Mouse (Mus musculus) T-helper 1 cell (primary cell): ENCODE results near the gene Rab29.
"Not testable (repeated sequence)": the region's sequence is repeated elsewhere in the genome, so short reads cannot be mapped to it uniquely, and the experiment has no call there.

ENCODE experiments used
- in situ Hi-C: fragments of 300-600 bp; cut with MboI, MseI; formaldehyde crosslinking; loops from one replicate; pipeline ENCODE4 v1.15.1; 2025; ENCODE audit warnings: high pct_unique_total_duplicates

The Rab29 gene

DNA sequence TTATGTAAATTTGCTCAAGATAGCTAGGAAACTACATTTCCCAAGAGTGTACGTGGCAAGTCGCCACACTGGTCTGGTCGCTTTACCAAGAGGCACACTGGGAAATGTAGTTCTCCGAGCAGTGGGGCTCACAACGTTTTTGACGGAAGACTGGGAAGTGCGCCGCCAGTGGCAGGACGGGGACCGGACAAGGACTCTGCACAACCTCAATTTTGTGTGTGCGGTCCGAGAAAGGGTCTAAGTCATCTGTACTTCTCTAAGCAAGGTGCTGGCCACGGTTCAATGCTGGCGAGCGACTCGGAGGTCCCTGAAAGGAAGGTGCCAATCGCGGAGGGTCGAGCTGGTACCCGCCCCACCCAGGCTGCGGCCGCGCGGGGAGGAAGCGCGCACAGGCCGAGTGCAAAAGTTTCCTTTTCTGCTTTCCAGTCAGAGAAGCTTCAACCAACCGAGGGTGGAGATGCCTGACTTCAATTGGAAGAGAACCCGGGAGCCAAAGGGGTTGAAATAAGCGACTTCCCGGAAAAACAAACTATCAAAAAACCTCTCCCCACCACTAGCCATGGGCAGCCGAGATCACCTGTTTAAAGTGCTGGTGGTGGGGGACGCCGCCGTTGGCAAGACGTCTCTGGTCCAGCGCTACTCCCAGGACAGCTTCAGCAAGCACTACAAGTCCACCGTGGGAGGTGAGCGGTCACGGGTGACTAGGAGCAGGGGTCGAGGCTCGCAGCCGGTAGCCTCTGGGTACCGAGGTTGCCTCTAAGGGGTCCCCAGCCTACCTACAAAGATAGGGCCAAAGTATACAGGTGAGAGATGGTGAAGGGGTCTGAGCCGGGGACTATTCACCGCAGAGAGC lies at the start of gene Rab29:
Gene Rab29, plus strand, starts transcription at position 132 of the 853 bp plus-strand sequence.
- in situ Hi-C loops: no loop called here

DNA sequence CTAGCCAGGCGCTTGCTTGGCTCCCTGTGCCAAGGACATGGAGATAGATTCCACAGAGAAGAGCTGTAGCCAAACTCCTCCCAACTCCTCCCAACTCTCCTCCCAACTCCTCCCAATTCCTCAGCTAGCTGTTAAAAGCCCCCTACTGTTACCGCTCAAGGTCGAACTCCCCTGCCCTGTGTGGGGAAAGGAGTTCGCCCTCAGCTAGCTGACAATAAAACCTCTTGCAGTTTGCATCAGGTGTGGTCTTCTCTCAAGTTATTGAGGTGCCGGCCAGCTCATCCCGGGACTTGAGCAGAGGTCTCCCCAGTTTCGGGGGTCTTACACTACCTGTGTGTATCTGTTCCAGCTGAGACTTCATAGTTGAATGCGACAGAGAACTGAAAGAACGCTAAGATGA lies 46.7 kb upstream of the Rab29 start:
- in situ Hi-C loops: not testable (repeated sequence)

DNA sequence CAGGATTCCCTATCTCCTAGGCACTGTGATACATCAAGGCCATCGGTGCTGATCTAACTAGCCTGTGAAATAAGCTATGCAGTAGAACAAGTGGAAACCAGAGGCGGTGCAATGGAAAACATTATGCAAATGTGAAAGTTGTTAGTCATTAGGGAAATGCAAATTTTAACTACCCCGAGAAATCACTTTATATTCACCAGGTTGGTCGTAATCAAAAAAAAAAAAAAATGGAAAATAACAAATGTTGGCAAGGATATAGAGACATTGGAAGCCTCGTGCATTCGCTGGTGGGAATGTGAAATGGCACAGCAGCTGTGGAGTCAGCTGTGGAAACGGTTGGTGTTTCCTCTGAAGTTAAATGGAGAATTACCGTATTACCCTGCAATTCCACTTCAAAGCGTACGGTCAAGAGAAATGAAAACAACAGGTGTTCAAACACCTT lies 46.1 kb upstream of the Rab29 start:
- in situ Hi-C loops: no loop called here

DNA sequence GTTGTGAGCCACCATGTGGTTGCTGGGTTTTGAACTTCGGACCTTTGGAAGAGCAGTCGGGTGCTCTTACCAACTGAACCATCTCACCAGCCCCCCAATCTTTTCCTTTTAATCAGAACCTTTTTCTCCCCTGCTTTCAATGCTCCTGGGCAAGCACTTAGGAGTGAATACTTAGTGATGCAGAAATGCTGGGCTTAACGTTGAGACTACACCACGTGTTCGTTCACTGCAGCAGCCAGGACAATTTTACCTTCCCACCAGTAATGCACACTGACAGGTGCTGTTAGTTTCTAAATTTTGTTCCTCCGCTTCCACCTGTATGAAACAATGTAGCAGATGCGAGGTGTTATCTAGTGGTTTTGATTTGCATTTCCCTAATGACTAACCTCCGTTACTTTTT lies 44.7 kb upstream of the Rab29 start:
- in situ Hi-C loops: no loop called here

DNA sequence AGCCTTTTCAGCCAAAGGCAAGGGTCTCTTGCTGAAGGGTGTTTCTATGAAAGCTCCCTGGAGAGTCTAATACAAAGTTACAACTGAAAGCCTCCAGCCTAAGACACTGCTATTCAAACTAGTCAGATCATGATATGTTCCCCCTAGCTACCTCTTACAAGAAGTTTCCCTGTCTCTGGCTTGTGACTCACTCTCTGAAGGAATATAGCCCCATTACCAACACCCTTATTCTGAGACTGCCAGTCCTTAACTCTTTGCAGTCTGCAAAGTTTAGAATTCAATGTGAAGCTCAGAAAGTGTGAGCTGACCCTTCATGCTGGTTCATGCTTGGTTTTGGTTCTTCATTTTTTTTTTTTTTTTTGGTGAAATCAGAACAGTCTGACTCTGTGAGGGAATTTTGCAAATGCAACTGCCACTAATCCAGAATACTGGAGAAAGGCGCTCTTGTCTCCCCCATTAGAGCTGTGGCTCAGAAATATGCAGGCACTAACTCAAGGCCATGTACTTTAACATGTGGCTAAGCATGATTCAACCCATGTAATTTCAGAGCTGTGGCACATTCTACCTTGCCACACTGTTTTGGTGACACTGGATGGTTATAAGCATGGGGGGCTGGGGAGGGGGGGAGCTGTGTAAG lies 44.0 kb upstream of the Rab29 start:
- in situ Hi-C loops: no loop called here

DNA sequence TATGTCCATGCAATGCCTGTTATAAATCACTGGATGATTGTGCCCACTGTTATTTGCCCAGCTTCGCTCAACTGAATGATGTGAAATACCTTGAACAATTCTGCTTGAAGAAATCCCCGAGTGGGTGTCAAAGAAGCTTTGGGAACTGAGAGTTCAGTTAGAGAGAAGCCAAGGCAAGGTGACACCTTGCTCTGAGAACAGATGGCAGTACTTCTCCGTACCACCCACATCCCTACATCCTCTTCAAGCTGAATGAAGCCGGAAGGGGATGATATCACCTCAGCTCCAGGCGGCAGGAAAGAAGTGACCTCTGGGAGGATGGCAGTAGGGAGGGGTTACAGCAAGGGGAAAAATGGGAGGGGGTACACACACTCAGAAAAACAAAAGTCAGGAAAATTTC lies 43.5 kb upstream of the Rab29 start:
- in situ Hi-C loops: no loop called here

DNA sequence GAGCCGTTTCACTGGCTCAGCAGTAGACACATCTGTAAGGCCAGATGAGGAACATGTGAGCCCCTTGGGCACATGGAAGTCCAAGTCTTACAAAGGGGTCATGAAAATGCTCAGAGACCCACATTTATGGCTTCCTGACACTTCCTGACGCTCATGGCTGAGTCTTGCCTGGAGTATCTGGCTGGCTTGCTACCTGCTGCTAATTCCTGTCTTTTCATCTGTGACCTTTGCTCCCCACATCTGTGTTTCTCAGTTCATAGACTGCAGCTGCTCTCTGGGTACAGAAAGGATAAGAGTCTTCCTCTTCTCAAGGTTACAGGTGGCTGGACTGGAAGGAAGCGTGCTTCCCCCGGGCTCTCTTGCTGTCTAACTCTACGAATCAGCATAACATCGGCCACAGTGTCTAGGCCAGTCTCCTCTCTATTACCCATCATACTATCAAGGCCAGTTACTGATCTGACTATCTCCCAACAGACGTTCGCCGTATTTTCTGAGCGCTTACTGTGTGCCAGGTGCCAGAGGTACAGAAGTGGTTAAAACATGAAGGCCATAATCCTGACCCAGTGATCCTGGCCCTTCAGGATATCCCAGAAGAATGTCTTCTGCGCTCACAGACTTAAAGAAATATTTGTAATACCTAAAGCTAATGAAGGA lies 42.4 kb upstream of the Rab29 start:
- in situ Hi-C loops: no loop called here

DNA sequence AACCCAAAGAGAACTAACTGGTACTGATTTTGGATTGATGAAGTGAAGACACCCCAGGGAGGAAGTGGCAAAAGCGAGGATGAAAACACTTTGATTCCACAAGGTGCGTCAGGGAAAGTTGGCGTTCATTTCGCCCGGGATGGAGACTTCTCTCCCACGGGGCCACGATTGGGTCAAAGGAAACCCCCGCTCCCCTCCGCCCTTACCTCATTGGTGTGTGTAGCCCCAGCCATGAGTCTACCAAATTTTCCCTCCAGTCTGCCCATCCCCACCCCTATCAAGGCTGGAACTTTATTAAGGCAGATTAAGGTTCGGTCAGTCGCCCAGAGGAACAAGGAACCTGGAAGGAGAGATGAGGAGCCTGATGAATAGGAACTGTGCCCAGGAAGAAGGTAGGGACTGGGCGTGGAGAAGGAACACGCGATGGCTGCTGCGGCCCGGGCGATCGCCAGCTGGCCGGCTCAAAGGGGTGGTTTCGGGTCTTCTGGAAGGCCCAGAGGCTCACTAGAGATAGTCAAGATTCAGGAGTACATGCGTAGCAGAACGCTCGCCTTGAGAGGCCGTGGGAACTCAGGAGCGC lies 39.7 kb upstream of the Rab29 start, which contains the start of gene Slc41a1:
Gene Slc41a1, plus strand, starts transcription at position 287 of the 580 bp plus-strand sequence.
- in situ Hi-C loops: no loop called here

DNA sequence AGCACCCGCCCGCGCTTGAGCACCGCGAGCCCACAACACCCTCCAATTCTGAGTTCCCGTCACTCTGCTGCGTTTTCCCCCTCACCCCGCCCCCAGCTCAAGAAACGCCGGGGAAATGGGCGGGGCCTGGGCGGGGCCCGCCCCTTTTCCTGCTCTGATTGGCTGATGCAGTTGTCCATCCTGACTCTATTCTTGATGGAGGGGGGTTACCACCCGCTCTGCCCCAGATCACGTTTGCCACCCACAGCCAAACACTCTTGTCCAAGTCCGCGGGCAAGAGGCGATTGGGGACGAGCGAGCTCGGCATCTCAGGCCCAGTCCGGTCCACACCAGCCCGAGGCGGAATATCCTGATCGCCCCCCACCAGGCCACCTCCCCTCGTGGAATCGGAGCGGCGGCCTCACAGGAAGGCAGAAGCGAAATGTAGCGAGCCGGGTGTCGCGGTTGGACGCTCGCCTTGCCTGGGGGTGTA lies 39.2 kb upstream of the Rab29 start:
- in situ Hi-C loops: no loop called here

DNA sequence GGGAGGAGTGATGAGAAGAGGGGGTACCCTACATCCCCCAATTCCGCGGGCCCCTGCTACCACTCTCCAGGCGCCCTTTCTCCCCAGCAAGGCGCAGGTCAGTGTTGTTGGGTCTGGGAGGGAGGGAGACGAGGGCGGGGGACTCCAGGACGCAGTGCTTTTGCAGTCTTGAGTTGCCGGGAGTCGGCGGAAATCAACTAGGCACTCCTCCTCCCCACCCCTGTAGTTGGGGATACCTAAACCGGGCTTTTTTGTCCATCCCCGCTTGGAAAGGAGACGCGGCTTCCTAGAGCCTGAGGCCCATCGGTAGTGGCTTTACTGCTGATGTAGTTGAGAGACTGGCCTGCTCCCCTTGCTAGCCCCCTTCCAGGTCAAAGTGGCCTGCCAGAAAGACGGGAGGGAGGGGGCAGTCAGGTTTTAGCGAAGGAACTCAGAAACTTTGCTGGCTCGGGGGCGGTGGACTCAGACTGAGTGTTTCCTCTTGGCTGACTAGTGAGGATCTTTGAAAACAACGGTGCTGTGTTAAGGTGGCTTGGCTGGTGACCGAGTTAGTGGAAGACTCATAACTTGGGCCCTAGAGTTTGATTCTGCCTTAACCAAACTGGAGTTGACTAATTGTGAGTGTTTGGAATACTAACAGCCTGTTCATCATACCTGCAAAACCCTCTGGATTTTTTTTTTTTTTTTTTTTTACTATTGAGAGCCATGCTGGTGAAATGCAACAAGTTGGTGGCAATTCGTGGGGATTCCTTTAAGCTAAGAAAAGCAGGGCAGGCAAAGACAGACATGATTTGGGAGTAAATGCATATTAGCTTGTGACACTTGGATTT lies 38.5 kb upstream of the Rab29 start:
- in situ Hi-C loops: no loop called here

DNA sequence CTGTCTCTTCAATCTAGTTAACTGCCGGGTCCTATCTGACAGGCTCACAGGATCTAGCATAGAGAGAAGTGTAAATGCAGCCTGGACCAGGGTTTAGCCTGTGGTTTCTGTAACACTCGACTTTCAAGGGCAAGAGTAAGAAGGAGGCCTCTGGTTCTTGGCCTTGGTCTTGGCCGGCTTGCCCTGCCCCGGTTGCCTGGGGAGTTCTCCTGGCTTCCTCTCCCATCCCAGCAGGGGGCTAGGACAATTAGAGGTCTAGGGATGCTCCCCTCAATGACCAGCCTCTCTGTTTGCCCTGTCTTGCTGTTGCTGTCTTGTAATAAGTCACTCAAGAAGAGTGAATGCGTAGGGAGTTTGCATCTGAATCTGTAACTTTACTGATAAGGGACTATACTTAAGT lies 37.7 kb upstream of the Rab29 start:
- in situ Hi-C loops: no loop called here

DNA sequence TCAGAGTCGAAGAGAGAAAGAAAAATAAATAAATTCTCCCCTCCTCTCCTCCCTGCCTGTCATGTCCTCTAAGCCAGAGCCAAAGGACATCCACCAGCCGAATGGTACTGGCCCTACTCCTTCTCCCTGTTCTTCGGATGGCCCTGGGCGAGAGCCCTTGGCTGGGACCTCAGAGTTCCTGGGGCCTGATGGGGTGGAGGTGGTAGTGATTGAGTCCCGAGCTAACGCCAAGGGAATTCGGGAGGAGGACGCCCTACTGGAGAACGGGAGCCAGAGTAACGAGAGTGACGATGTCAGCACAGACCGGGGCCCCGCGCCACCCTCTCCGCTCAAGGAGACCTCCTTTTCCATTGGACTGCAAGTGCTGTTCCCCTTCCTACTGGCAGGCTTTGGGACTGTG lies 36.5 kb upstream of the Rab29 start:
- in situ Hi-C loops: no loop called here

DNA sequence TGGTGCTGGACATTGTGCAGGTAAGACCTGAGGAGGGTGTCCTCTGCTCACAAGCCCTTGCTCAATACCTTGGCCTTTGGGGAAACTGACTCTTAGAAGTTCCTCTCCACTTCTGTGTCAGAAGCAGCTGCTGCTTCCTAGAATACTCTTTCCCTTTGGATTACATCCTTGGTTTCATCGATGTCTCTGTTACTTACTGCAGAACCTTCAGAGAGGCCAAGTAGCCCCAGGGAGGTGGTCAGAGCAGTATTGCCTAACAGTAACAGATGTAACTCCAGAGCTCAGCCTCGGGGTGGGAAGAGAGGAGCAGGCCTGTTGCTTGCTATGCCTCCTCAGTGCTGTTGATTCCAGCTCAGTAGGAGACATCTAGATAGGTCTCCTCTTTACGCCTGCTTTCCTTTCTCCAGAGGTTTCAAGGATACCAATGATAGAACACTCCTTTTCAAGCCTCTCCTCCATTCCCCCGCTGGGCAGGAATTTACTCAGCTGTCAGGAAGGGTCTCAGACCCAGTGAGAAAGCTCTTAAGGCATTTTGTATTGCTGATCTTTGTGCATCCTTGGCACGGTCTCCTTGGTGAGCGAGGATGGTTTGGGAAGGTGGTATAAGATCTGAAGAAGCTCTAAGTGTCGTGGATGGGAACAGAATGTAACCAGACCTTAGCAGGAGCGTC lies 35.9 kb upstream of the Rab29 start:
- in situ Hi-C loops: no loop called here

DNA sequence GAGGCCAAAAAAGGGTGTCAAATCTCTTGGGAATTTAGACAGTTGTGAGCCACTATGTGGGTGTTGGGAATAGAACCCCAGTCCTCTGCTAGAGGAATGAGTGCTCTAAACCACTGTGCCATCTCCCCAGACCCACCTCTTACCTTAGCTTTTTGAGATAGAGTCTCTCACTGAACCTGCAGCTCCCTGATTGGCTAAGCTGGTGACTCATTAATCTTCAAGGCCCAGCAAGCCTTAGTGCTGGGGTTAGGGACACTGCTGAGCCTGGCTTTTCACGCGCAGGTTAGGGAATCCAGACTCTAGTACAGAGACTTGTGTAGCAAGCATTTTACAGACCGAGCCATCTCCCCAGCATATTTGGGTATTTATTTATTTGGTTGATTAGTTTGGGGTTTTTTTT lies 30.0 kb upstream of the Rab29 start:
- in situ Hi-C loops: no loop called here

DNA sequence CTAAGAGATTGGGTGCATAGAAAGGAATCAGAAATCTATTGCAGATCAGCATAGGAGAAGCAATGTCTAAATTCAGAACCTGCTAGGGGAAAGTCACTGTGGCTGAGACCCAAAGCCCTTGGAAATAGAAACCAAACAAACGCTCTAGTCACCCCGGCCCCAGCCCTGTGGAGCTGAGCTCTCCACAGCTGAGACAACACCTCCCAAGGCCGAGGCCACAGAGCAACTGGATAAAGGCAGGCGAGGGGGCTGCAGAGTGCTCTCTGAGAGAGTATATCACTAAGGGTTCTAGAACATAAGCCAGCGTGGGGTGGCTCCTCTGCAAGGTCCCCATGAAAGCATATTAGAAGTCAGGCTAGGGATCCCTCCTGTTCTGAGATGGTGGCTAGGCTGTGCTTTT lies 28.5 kb upstream of the Rab29 start:
- in situ Hi-C loops: no loop called here

DNA sequence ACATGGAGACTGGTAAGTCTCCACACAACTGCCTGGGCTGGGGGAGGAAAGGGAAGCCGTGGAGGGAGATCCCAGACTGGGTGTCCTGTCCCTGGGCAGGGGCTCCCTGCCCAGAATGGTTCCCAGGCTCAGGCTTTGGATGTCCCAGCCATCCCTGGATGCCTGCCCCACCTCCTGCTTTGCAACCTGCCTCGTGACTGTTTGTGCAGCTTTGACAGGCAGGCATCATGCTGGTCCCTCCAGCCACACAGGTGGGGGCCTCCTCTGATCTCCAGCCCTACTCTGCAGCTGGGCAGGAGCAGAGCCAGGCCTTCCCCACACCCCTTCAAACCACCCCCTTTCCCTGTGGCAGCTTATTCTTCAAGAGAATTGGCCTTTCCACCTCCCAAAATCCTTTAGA lies 27.7 kb upstream of the Rab29 start:
- in situ Hi-C loops: no loop called here

DNA sequence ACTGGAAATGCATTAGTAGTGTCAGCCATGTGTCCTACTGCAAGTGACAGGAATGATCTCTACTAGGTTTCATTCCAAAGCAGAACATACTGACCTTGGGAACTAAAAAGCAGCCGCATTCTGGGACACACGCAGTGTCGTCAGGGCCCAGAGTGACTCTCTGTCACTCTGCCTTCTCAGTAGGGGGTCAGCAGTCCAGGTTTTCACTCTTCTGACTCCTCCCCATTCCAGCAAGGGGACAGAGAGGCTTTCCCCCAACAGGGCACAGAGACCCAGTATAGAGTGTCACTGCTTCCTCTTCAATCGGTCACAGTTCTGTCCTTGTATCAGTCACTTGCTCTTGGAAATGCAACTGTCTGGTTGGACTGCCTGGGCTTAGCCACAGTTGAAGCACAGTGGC lies 24.8 kb upstream of the Rab29 start:
- in situ Hi-C loops: no loop called here

DNA sequence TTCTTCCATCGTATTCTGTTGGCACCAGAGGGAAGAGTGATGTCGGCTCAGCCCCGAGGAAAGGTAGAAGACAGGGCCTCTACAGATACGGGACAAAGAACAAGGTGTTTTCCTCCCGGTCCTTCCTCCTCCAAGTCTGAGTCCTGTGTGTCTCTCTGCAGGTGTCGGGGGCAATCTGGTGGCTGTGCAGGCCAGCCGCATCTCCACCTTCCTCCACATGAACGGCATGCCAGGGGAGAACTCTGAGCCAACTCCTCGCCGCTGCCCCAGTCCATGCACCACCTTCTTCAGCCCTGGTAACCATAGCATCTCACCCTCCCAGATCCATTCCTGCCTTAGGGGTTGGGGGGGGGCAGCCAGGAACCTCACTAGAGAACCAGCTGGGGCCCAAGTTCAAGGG lies 23.3 kb upstream of the Rab29 start:
- in situ Hi-C loops: no loop called here

DNA sequence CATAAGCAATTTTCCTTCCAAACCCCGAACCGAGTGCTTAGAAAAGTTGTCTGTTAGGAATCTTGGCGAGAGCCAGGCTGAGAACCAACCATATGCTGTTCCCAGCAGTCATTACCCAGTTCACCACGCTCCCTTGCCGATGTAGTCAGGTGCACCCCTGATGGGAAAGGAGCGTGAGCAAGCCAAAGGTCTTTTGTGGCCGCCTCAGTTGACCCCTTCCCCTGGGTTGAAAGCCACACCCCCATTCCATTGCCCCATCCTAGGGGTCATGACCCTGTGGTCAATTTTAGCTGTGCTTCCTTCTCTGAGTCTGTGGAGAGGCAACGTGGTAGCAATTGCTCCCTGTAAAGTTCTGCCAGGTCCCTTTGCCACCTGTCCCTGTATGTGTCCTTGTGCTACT lies 22.1 kb upstream of the Rab29 start:
- in situ Hi-C loops: no loop called here

DNA sequence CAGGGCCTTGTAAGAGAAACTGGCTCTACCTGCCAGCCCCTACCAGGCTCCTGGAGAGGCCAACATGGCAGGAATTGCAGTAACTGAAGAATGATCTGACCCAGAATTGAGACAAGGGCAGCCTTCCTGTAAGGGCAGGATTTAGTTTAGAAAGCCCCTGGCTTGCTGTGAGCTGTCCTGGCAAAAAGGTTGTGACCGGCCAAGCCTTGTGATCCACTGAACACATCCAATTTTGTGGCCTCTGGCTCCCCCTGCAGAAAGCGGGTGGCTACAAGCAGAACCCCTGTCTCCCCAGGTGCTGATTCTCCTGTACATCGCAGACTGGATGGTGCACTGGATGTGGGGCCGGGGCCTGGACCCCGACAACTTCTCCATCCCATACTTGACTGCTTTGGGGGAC lies 20.8 kb upstream of the Rab29 start:
- in situ Hi-C loops: no loop called here

DNA sequence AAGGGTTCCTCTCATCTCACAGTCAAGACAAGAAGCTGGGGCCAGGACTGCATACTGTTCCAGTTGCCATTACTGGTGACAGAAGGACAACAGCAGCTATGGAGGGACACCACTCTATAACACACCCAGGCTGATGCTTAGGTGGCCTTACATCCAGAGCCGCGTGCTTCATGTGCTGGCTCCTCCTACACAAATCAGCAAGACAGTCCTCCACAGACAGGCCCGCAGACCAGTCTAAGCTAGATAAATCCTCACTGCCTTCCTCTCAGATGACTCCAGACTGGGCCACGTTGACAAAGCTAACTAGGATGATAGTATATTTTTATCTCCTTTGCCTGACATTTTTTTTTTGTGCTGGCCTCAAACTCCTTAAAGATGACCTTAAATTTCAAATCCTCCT lies 5.2 kb upstream of the Rab29 start:
- in situ Hi-C loops: loop anchor here (5.0 kb wide), 1 partner anchor 45 kb away; no protein-coding TSS in a partner anchor
